Mouse (Mus musculus): Measurements from ENCODE around the gene Sfxn2.

DNA sequence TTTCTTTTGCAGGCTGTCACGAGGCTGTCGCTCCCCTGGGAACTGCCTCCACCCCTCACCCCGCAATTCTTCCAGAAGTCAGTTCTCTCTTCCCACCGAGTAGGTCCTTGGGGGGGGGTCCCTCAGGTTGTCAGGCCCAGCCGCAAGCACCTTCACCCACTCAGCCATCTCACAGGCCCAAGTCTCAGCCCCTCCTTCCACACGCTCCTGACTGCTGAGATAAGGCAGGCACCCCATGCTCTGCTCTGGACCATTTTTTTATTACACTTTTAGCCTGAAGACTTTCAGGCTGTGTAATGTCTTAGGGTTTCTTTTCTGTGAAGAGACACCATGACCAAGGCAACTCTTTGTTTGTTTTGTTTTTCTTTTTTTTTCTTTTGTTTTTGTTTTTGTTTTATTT lies 64.4 kb downstream of the Sfxn2 start:
- TF ChIP-seq CTCF (IDR thresholded peaks at IDR 0.05; ENCODE audit: low read depth): no peak
- TF ChIP-seq EP300 (optimal IDR thresholded peaks at IDR 0.05): no peak

Measured in stomach, postnatal 0 days (tissue).